Mouse (Mus musculus): ENCODE measurements around the gene Vsig1. TPM values are rescaled to one million over a fixed set of nuclear protein-coding genes. Genes with fewer than 3 reads are reported as not detected.

Vsig1 gene
- polyA plus RNA-seq, 1 experiment, result not detected

DNA sequence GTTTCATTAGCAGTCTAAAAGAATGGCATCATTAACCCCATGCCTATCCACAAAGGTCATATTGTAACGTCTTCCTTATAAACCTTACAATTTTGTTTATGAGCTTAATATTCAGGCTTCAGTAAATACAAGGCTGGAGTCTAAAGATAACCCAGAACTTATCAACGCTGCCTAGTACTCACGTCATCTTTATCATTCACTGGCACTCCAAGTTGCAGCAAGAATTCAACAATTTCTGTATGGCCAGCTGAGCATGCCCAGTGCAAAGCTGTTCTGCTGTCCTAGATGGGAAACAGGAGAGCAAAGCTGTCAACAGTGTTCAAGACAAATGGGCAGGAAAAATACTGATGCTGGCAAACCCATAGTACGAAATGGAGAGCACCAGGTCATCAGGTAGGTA lies 46.2 kb downstream of the Vsig1 start:
- Histone ChIP-seq H3K4me2 (ENCODE audit: low read depth) (no peak overlapping the region), H3K36me3 (ENCODE audit: control insufficient read depth, insufficient read depth) (peaks cover 4% of the 10 kb centered on the region), H3ac (ENCODE audit: control insufficient read depth, insufficient read length) (no peak overlapping the region), H3K4me3 (no peak overlapping the region), H3K79me2 (ENCODE audit: control insufficient read depth, insufficient read depth) (peaks cover 7% of the 10 kb centered on the region), H3K27me3 (ENCODE audit: control insufficient read depth, insufficient read depth, insufficient read length) (no peaks in the 10 kb centered on the region)
- no peak for TF ChIP-seq CEBPB (IDR thresholded peaks at IDR 0.05; ENCODE audit: insufficient read depth, poor library complexity, severe bottlenecking)
- no peak for TF ChIP-seq TCF3 (IDR thresholded peaks at IDR 0.05; ENCODE audit: insufficient read length, low read depth)
- no peak for TF ChIP-seq TCF12 (IDR thresholded peaks at IDR 0.05; ENCODE audit: insufficient read depth, poor library complexity, severe bottlenecking)
- TF ChIP-seq MYOD1 (IDR thresholded peaks at IDR 0.05; ENCODE audit: control insufficient read depth in 1 of 3, insufficient read length in 2 of 3, low read depth in 2 of 3), result no peak
- TF ChIP-seq MYOG (IDR thresholded peaks at IDR 0.05; ENCODE audit: control insufficient read depth in 1 of 3, insufficient read depth in 1 of 3, insufficient read length in 2 of 3, low read depth in 2 of 3), result no peak
- TF ChIP-seq POLR2A (IDR thresholded peaks at IDR 0.05; ENCODE audit: insufficient read length, low read depth), result no peak
- no peak for TF ChIP-seq MAX (IDR thresholded peaks at IDR 0.05; ENCODE audit: low read depth)
- TF ChIP-seq POLR2AphosphoS2 (IDR thresholded peaks at IDR 0.05; ENCODE audit: insufficient read length, low read depth), result no peak
- no peak for TF ChIP-seq SRF (IDR thresholded peaks at IDR 0.05; ENCODE audit: control insufficient read depth, insufficient read length, low read depth)
- no peak for TF ChIP-seq USF1 (IDR thresholded peaks at IDR 0.05; ENCODE audit: low read depth)
- no peak for TF ChIP-seq REST (IDR thresholded peaks at IDR 0.05; ENCODE audit: insufficient read depth, insufficient read length)
- no peak for TF ChIP-seq E2F4 (IDR thresholded peaks at IDR 0.05; ENCODE audit: insufficient read depth)

DNA sequence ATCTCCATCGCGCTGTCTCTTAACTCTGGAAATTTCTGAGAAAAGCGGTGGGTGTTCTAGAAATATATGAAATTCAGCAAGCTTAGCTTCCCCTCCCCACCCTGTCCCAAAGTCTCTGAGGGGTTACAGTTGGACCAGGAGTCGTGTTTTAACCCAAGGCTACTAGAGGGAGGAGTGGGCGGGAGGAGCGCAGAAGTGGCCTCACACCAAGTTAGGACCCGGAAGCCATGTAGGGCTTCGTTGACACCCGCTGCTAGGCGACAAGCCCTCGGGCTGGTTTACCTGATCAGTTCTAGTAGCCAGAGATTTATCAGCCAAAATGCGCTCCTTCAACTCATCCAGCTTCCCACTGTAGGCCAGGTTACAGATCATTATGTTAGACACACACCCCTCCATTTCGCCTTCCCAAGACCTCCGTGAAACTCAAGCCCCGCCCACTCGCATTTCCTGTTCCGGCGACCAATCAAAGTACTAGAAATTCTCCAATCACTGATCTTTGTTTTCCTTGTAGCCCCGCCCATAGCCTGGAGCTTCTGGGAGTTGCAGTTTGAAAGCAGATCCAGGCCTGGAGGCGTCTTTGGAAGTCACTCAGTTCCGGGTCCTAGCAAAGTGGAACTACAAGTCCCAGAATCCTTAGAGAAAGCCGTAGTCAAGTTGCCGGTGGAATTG lies 49.0 kb downstream of the Vsig1 start, which contains the start of the genes Psmd10 and Atg4a:
Psmd10 (minus strand) TSS at position 457 of the 669 bp plus-strand sequence.
Atg4a (plus strand) TSS at position 636 of the 669 bp plus-strand sequence.
- Histone ChIP-seq H3K4me3 (peak within 1 kb of the TSS; percentile 48), H3K79me2 (ENCODE audit: control insufficient read depth, insufficient read depth) (peaks cover 7% of the 10 kb centered on the region)

DNA sequence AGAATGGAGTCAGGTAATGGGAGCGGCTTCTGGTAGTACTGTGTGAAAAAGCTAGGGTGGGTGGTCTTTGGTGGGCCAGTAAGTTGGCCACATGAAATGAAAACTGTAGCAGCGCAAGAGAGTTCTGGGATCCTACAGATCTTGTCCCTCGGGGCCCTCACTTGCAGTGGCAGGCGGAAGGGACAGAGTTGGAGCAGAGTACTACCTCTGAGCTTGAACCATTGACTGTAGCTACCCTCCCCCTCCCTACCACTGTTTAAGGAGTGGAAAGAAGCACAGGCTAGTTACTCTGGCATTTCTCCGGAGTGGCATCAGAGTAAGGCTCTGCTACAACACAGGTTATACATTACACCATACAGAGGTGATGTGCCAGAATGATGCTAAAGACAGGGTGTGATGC lies 49.6 kb downstream of the Vsig1 start:
- Histone ChIP-seq H3ac (ENCODE audit: control insufficient read depth, insufficient read length) (no peak overlapping the region), H3K27me3 (ENCODE audit: control insufficient read depth, insufficient read depth, insufficient read length) (no peaks in the 10 kb centered on the region), H3K4me3 (peak overlapping the region; percentile 48), H3K79me2 (ENCODE audit: control insufficient read depth, insufficient read depth) (peaks cover 7% of the 10 kb centered on the region), H3K36me3 (ENCODE audit: control insufficient read depth, insufficient read depth) (peaks cover 4% of the 10 kb centered on the region), H3K4me2 (ENCODE audit: low read depth) (peak overlapping the region; percentile 71)
- TF ChIP-seq POLR2A (IDR thresholded peaks at IDR 0.05; ENCODE audit: insufficient read length, low read depth) (no peak), POLR2AphosphoS2 (IDR thresholded peaks at IDR 0.05; ENCODE audit: insufficient read length, low read depth) (no peak), CEBPB (IDR thresholded peaks at IDR 0.05; ENCODE audit: insufficient read depth, poor library complexity, severe bottlenecking) (no peak), MAX (IDR thresholded peaks at IDR 0.05; ENCODE audit: low read depth) (no peak), MYOG (IDR thresholded peaks at IDR 0.05; ENCODE audit: control insufficient read depth in 1 of 3, insufficient read depth in 1 of 3, insufficient read length in 2 of 3, low read depth in 2 of 3) (no peak), MYOD1 (IDR thresholded peaks at IDR 0.05; ENCODE audit: control insufficient read depth in 1 of 3, insufficient read length in 2 of 3, low read depth in 2 of 3) (no peak), E2F4 (IDR thresholded peaks at IDR 0.05; ENCODE audit: insufficient read depth) (no peak), TCF3 (IDR thresholded peaks at IDR 0.05; ENCODE audit: insufficient read length, low read depth) (no peak), REST (IDR thresholded peaks at IDR 0.05; ENCODE audit: insufficient read depth, insufficient read length) (no peak), USF1 (IDR thresholded peaks at IDR 0.05; ENCODE audit: low read depth) (no peak), TCF12 (IDR thresholded peaks at IDR 0.05; ENCODE audit: insufficient read depth, poor library complexity, severe bottlenecking) (no peak), SRF (IDR thresholded peaks at IDR 0.05; ENCODE audit: control insufficient read depth, insufficient read length, low read depth) (no peak)

More for the DNA sequence above, 49.0 kb downstream of the Vsig1 start, which contains the start of the genes Psmd10 and Atg4a:
- Histone ChIP-seq H3ac (ENCODE audit: control insufficient read depth, insufficient read length) (no peak within 1 kb of the TSS), H3K36me3 (ENCODE audit: control insufficient read depth, insufficient read depth) (peaks cover 4% of the 10 kb centered on the region), H3K4me2 (ENCODE audit: low read depth) (peak within 1 kb of the TSS; percentile 71), H3K27me3 (ENCODE audit: control insufficient read depth, insufficient read depth, insufficient read length) (no peaks in the 10 kb centered on the region)
- peak in 1 of 3 experiments; percentile 8 for TF ChIP-seq MYOD1 (IDR thresholded peaks at IDR 0.05; ENCODE audit: control insufficient read depth in 1 of 3, insufficient read length in 2 of 3, low read depth in 2 of 3)
- no peak for TF ChIP-seq MAX (IDR thresholded peaks at IDR 0.05; ENCODE audit: low read depth)

DNA sequence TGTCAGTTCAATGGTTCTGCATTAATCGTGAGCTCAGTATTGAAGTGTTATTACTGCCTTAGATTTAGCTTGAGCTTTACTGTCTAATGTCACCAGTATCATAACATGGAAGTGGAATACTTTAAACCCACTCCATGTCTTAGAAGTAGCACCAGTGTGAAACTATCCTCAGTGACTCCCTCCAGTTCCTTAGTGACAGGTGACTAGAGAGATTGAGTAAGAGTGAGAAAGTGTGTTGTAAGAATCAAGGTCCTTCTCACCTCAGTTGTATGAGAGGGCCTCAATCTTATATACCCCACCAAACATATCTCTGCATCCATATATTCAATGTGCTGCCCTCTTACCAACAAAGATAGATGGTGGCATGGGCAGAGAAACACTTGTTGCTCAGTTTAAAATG lies 71.5 kb downstream of the Vsig1 start:
- TF ChIP-seq POLR2A (IDR thresholded peaks at IDR 0.05; ENCODE audit: insufficient read length, low read depth) (no peak), TCF3 (IDR thresholded peaks at IDR 0.05; ENCODE audit: insufficient read length, low read depth) (no peak), REST (IDR thresholded peaks at IDR 0.05; ENCODE audit: insufficient read depth, insufficient read length) (no peak), E2F4 (IDR thresholded peaks at IDR 0.05; ENCODE audit: insufficient read depth) (no peak), MAX (IDR thresholded peaks at IDR 0.05; ENCODE audit: low read depth) (no peak), MYOG (IDR thresholded peaks at IDR 0.05; ENCODE audit: control insufficient read depth in 1 of 3, insufficient read depth in 1 of 3, insufficient read length in 2 of 3, low read depth in 2 of 3) (no peak), MYOD1 (IDR thresholded peaks at IDR 0.05; ENCODE audit: control insufficient read depth in 1 of 3, insufficient read length in 2 of 3, low read depth in 2 of 3) (no peak), TCF12 (IDR thresholded peaks at IDR 0.05; ENCODE audit: insufficient read depth, poor library complexity, severe bottlenecking) (no peak), USF1 (IDR thresholded peaks at IDR 0.05; ENCODE audit: low read depth) (no peak), SRF (IDR thresholded peaks at IDR 0.05; ENCODE audit: control insufficient read depth, insufficient read length, low read depth) (no peak), POLR2AphosphoS2 (IDR thresholded peaks at IDR 0.05; ENCODE audit: insufficient read length, low read depth) (no peak), CEBPB (IDR thresholded peaks at IDR 0.05; ENCODE audit: insufficient read depth, poor library complexity, severe bottlenecking) (no peak)

More for the DNA sequence above, 71.5 kb downstream of the Vsig1 start:
- no peak overlapping the region for H3ac ChIP-seq (ENCODE audit: control insufficient read depth, insufficient read length)
- H3K4me2 ChIP-seq (ENCODE audit: low read depth), result no peak overlapping the region
- no peaks in the 10 kb centered on the region for H3K27me3 ChIP-seq (ENCODE audit: control insufficient read depth, insufficient read depth, insufficient read length)
- H3K79me2 ChIP-seq (ENCODE audit: control insufficient read depth, insufficient read depth), result no peaks in the 10 kb centered on the region
- H3K4me3 ChIP-seq, result no peak overlapping the region
- H3K36me3 ChIP-seq (ENCODE audit: control insufficient read depth, insufficient read depth), result no peaks in the 10 kb centered on the region
